Mouse (Mus musculus) spleen, embryonic (tissue): ENCODE data around the gene Pigs.

Experiments
- CTCF ChIA-PET: fragments of 350-600 bp; sonication (Branson Sonifier 250); formaldehyde crosslinking; loops from one replicate; lab custom pipeline; 2022; lab: Charles Lee

Gene Pigs

GRCm38 (mm10) chr11:78360125-78360788, 32.0 kb downstream of the Pigs start:
- CTCF ChIA-PET: interaction anchor here (1.0 to 1.1 kb wide), 2 partner anchors 34 to 37 kb away, joined by 5 read pairs; no protein-coding TSS in a partner anchor

- CTCF ChIA-PET: interaction anchor here (1.0 to 1.1 kb wide), 2 partner anchors 34 to 36 kb away, joined by 5 read pairs; no protein-coding TSS in a partner anchor
Observed at GRCm38 (mm10) chr11:78360789-78361131, 32.5 kb downstream of the Pigs start.

- CTCF ChIA-PET: no interaction called here
Observed at GRCm38 (mm10) chr11:78363309-78364007, 35.2 kb downstream of the Pigs start.

GRCm38 (mm10) chr11:78364103-78364502, 35.9 kb downstream of the Pigs start:
- CTCF ChIA-PET: no interaction called here

GRCm38 (mm10) chr11:78367456-78368225, 39.4 kb downstream of the Pigs start:
- CTCF ChIA-PET: no interaction called here

GRCm38 (mm10) chr11:78370389-78370788, 42.2 kb downstream of the Pigs start:
- CTCF ChIA-PET: no interaction called here

GRCm38 (mm10) chr11:78371711-78372110, 43.5 kb downstream of the Pigs start:
- CTCF ChIA-PET: no interaction called here

GRCm38 (mm10) chr11:78372166-78372565, 44.0 kb downstream of the Pigs start:
- CTCF ChIA-PET: interaction anchor here (0.6 kb wide), 1 partner anchor 56 kb away, joined by 3 read pairs; no protein-coding TSS in a partner anchor

GRCm38 (mm10) chr11:78372610-78373009, 44.4 kb downstream of the Pigs start:
- CTCF ChIA-PET: interaction anchor here (0.6 kb wide), 1 partner anchor 56 kb away, joined by 3 read pairs; no protein-coding TSS in a partner anchor

- CTCF ChIA-PET: no interaction called here
Observed at GRCm38 (mm10) chr11:78374147-78374546, 45.9 kb downstream of the Pigs start.

- CTCF ChIA-PET: interaction anchor here (0.6 kb wide), 1 partner anchor 20 kb away, joined by 8 read pairs; no protein-coding TSS in a partner anchor
Observed at GRCm38 (mm10) chr11:78377549-78378159, 49.4 kb downstream of the Pigs start.

- CTCF ChIA-PET: no interaction called here
Observed at GRCm38 (mm10) chr11:78380351-78380750, 52.1 kb downstream of the Pigs start.

GRCm38 (mm10) chr11:78380996-78381395, 52.8 kb downstream of the Pigs start:
- CTCF ChIA-PET: no interaction called here

- CTCF ChIA-PET: no interaction called here
Observed at GRCm38 (mm10) chr11:78382286-78382685, 54.1 kb downstream of the Pigs start.

- CTCF ChIA-PET: no interaction called here
Observed at GRCm38 (mm10) chr11:78382701-78383100, 54.5 kb downstream of the Pigs start.

- CTCF ChIA-PET: no interaction called here
Observed at GRCm38 (mm10) chr11:78385776-78386175, 57.6 kb downstream of the Pigs start.

GRCm38 (mm10) chr11:78386508-78387043, 58.4 kb downstream of the Pigs start, which contains the start of gene Foxn1:
Gene Foxn1 (minus strand): TSS chr11:78386558.
- CTCF ChIA-PET: no interaction called here
